Mouse (Mus musculus) heart, adult 2 months (tissue): ENCODE data around the gene Cemip2.

Source experiments
- CTCF ChIP-seq: fragments of 200-600 bp; IDR thresholded peaks from 2 replicates; pipeline ENCODE4 v1.8.1; 2022; ENCODE audit warnings: antibody characterized with exemption, mild to moderate bottlenecking, moderate library complexity
- EP300 ChIP-seq: fragments of 200-500 bp; IDR thresholded peaks from 2 replicates; pipeline ENCODE4 v1.6.1; 2011; ENCODE audit warnings: low read depth, low read length, control low read depth; ENCODE audit not compliant: insufficient read depth

DNA sequence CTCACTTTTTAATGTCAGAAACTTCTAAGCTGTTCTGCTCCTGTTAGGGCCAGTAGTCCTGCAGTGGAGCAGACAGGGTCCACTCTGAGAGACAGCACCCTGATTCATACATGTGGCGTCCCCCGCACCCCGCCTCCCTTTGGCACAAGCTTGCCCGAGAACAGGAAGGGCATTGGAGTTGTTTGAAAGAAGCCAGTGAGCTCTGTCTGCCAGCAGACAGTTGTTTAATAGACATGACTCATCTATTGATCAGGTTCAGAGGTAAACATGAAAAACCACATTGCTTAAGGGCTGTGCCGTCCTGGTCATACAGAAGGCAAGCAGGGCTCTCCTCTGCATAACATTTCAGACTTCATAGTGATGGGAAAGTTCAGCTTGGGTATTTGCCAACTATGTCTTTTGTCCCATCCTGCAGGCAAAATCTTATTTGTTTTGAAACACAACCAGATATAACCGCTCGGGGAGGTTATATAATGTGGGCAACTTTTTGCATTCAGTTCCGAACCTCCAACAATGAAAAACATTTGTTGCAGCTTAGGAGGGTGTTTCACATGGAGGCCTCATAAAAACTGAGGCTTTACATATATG is 36.4 kb downstream of the Cemip2 start:
- TF ChIP-seq CTCF = no peak
- TF ChIP-seq EP300 = no peak
